Mouse (Mus musculus) cortical plate, adult 2 months (tissue): ENCODE measurements around the gene Klhdc8b. TPM values are rescaled to one million over a fixed set of nuclear protein-coding genes. Genes with fewer than 3 reads are reported as not detected.
A peak's percentile ranks its signal among the peaks of the same experiment; 100 is the strongest.

Experiments
- H3K27ac ChIP-seq: fragments of 200-500 bp; 2 replicates; pipeline ENCODE4 v1.5.1; 2012; ENCODE audit warnings: low read length, control low read depth, inconsistent platforms; ENCODE audit not compliant: insufficient read depth
- H3K4me1 ChIP-seq: fragments of 200-500 bp; 2 replicates; pipeline ENCODE4 v1.6.1; 2011; ENCODE audit warnings: low read length; ENCODE audit not compliant: control insufficient read depth, insufficient read depth
- H3K4me3 ChIP-seq: fragments of 200-500 bp; 2 replicates; pipeline ENCODE4 v1.5.1; 2011; ENCODE audit warnings: mild to moderate bottlenecking, low read length, control low read depth; ENCODE audit not compliant: insufficient read depth
- CTCF ChIP-seq: fragments of 200-500 bp; IDR thresholded peaks from 2 replicates; pipeline ENCODE4 v1.5.1; 2011; ENCODE audit warnings: mild to moderate bottlenecking, control low read depth, low read length; ENCODE audit not compliant: insufficient read depth; ENCODE audit errors: extremely low read depth
- POLR2A ChIP-seq: fragments of 200-500 bp; IDR thresholded peaks from 2 replicates; pipeline ENCODE4 v1.6.1; 2011; ENCODE audit warnings: mild to moderate bottlenecking, low read length, control low read depth; ENCODE audit not compliant: insufficient read depth; ENCODE audit errors: extremely low read depth
- polyA plus RNA-seq: library from polyadenylated mRNA; depleted of rRNA; stranded (reverse); fragments of >200 nt; gene quantifications from 2 replicates; pipeline ENCODE4 v1.2.3, GENCODE M21; 2012

Gene Klhdc8b
- polyA plus RNA-seq, 1 experiment = 44.9 TPM

GRCm38 (mm10) chr9:108439176-108439575 is 22.2 kb downstream of the Klhdc8b start:
- Histone ChIP-seq H3K4me3 (no peak overlapping the region), H3K27ac (no peak overlapping the region), H3K4me1 (peaks cover 6% of the 10 kb centered on the region)
- no peak for TF ChIP-seq POLR2A
- no peak for TF ChIP-seq CTCF

- H3K4me1 ChIP-seq = peaks cover 6% of the 10 kb centered on the region
- no peak within 1 kb of the TSS for H3K27ac ChIP-seq
- H3K4me3 ChIP-seq = no peak within 1 kb of the TSS
- no peak for TF ChIP-seq POLR2A
These were observed 25.2 kb downstream of the Klhdc8b start, which contains the start of gene BC048562 for GRCm38 (mm10) chr9:108436182-108436581. Gene BC048562 (plus strand): TSS chr9:108436482.

DNA sequence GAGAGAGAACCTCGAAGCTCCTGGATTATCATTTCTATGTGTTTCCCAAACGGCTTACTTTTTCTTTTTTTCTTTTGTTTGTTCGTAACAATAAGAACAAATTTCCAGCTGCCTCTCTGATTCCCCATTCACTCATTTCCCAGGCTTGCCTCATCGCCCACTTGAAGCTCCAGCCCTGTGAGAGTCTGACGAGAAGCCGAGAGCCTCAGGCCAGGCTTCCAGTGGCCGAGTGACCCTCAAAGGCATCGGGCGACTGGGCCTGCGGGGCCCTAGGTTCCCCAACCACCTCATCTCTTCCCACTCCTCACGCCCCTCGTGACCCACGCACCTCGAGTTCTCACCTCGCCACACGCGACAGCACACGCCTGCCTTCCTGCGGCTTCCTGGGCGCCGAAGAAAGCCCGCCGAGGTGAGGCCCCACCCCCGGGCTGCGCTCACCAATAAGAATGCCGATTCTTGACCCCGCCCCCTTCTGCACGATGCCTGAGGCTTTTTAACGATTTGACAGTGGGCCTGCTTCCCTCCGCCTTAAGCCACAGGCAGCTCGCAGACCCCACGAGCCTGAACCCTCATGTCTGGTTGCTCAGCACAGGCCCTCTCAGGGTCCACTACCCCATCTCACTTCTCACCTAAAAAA is 29.8 kb downstream of the Klhdc8b start:
- no peak overlapping the region for H3K27ac ChIP-seq
- TF ChIP-seq POLR2A (no peak), CTCF (no peak)
- no peaks in the 10 kb centered on the region for H3K4me1 ChIP-seq
- H3K4me3 ChIP-seq = no peak overlapping the region

- H3K4me3 ChIP-seq = no peak within 1 kb of the TSS
- H3K4me1 ChIP-seq = no peaks in the 10 kb centered on the region
- H3K27ac ChIP-seq = no peak within 1 kb of the TSS
- no peak for TF ChIP-seq CTCF
These were observed 33.0 kb downstream of the Klhdc8b start, which contains the start of gene Ccdc36 for GRCm38 (mm10) chr9:108428384-108428783. Gene Ccdc36 (minus strand): TSS chr9:108428484.

DNA sequence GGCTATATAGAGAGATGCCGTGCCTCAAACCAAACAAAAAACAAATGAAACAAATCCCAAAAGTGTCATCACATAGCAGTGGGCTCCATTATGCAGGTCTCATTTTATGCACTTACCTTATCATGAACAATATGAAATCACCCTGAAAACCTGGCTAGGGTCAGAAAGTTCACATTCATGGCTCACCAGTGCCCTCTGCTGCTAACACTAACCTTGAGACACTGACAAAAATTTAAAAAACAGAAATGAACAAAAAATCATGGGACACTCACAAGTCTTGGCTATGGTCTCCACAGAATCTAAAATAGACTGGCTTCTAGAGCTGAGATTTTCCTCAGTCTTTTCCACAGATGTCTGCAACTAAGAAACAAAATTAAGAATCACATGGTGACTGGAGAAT is 49.2 kb downstream of the Klhdc8b start:
- no peak overlapping the region for H3K27ac ChIP-seq
- peaks cover 1% of the 10 kb centered on the region; the same call in 1 of the 2 replicates for H3K4me1 ChIP-seq
- TF ChIP-seq POLR2A = no peak
- peak; percentile 33; the same call in 1 of the 2 replicates for TF ChIP-seq CTCF
- no peak overlapping the region for H3K4me3 ChIP-seq

DNA sequence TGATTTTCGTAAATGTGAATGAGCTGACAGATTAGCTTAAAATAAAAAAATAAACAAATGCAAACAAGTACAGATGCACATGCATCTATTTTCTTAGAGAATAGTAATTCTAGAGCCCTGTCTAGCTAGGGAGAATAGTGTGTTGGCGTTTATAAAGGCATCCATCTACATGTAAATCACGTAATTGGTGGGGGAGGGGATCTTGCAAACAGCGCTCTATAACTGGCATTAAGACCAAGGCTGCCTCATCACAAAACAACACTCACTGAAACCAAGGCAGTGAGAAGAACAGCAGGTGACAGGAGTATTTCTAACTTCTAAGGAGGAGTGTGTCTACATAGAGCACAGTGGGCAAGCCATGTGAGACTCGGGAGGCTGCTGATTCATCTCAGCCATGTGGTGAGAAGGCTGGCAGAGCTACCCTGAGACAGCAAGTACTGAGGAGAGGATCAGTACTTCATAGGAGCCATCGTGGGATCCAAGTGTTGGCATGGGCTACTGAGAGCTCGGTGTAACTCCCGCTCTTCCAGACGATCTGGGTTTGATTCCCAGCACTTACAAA is 49.9 kb downstream of the Klhdc8b start:
- H3K4me3 ChIP-seq = no peak overlapping the region
- 0 out of 2 replicates have a peak, but pooled peaks have one; percentile 23 for TF ChIP-seq POLR2A
- TF ChIP-seq CTCF = no peak
- H3K27ac ChIP-seq = no peak overlapping the region
- H3K4me1 ChIP-seq = peaks cover 1% of the 10 kb centered on the region

DNA sequence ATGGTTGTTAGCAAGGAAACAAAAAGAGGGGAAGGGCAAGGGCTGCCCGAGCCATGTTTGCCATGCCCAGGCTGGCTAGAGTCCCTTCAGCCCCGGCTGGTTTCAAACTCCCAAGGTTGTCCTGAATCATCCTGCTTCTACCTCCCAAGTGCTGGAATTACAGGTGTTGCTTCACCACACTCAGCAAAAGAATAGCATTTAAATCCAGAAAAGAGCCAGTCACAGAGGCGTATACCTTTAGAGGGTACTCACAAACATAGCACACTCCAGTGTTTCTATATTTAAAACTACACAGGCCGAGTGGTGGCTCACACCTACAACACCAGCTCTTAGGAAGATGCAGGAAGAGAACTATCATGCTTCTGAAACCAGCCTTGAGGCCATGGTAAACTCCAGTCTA is 51.8 kb downstream of the Klhdc8b start:
- no peak for TF ChIP-seq CTCF
- TF ChIP-seq POLR2A = no peak

DNA sequence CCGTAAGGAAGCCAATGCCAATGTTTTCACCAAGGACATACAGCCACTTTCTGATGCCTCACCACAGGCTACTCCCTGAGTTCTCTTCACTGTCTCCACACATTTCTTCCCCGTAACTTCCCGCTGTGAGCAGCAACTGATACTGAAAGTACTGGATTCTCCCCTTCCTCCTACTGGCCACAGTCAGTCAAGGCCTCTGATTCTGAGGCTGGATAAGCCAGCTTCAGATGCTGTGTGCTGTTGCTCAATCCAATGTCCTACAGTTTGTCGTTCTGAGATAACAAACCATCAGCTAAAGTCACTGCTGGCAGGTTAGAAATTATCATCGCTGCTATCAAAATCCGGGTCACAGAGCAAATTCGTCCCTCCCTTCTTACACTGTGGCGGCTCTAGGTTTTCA is 56.9 kb downstream of the Klhdc8b start:
- Histone ChIP-seq H3K27ac (no peak overlapping the region), H3K4me1 (peaks cover 7% of the 10 kb centered on the region), H3K4me3 (no peak overlapping the region)
- no peak for TF ChIP-seq POLR2A
- no peak for TF ChIP-seq CTCF

More for the DNA sequence above, 51.8 kb downstream of the Klhdc8b start:
- Histone ChIP-seq H3K27ac (no peak overlapping the region), H3K4me3 (no peak overlapping the region), H3K4me1 (peaks cover 1% of the 10 kb centered on the region)

DNA sequence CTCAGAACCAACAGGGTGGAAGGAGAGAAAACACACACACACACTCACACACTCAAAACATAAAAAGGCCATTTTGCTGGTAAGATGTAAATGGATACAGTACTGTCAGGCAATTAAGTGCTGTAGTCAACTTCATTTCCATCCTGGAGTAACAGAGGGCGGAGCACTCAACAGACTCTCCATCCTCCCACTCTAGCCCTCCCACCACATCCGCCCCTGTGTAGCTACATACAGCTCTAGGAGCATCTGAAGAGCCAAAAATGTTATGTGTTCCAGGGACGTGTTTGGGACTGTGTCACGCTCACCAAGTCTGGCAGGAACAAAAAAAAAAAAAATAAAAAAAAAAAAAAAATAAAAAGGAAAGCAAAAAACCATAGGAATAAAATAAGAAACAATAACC is 58.3 kb downstream of the Klhdc8b start:
- TF ChIP-seq POLR2A (no peak), CTCF (no peak)
- Histone ChIP-seq H3K4me1 (peaks cover 7% of the 10 kb centered on the region), H3K4me3 (no peak overlapping the region), H3K27ac (no peak overlapping the region; the same call in 1 of the 2 replicates)
